Mouse (Mus musculus) ES-E14 (cell line): ENCODE measurements around the gene Syt12. TPM values are rescaled to one million over a fixed set of nuclear protein-coding genes. Genes with fewer than 3 reads are reported as not detected.
A peak's percentile ranks its signal among the peaks of the same experiment; 100 is the strongest.

Source experiments
- DNase-seq: peaks from one replicate; pipeline ENCODE4 v3.0.0-alpha.2; 2013; ENCODE audit warnings: low read depth, low spot score
- H3K27ac ChIP-seq: 2 replicates; pipeline ENCODE4 v1.5.1; 2012; ENCODE audit warnings: low read depth, mild to moderate bottlenecking, low read length, moderate library complexity, mixed read lengths; ENCODE audit not compliant: poor library complexity, insufficient read depth, severe bottlenecking
- H3K36me3 ChIP-seq: 2 replicates; pipeline ENCODE4 v1.6.1; 2012; ENCODE audit warnings: mild to moderate bottlenecking, low read length, moderate library complexity, mixed read lengths; ENCODE audit not compliant: control insufficient read depth, poor library complexity, insufficient read depth, severe bottlenecking
- H3K4me1 ChIP-seq, 2 experiments: fragments of 150-350 bp in 1 of 2; sonication (generic) in 1 of 2; 2 replicates each; pipeline ENCODE4 v1.6.1; 2012; ENCODE audit warnings: low read length in 2 of 2, mild to moderate bottlenecking in 1 of 2, mixed read lengths in 1 of 2; ENCODE audit not compliant: control insufficient read depth in 2 of 2, insufficient read depth in 2 of 2, poor library complexity in 1 of 2
- H3K4me3 ChIP-seq, 2 experiments: fragments of 150-350 bp in 1 of 2; sonication (generic) in 1 of 2; 2 replicates each; pipeline ENCODE4 v1.5.1; 2012; ENCODE audit warnings: low read length in 2 of 2, low read depth in 1 of 2, mild to moderate bottlenecking in 1 of 2, mixed read lengths in 1 of 2; ENCODE audit not compliant: insufficient read depth in 1 of 2, poor library complexity in 1 of 2, severe bottlenecking in 1 of 2
- H3K9ac ChIP-seq: 2 replicates; pipeline ENCODE4 v1.6.1; 2012; ENCODE audit warnings: low read depth, mild to moderate bottlenecking, low read length, mixed read lengths; ENCODE audit not compliant: poor library complexity, insufficient read depth, severe bottlenecking
- H3K9me3 ChIP-seq: fragments of 150-350 bp; sonication (generic); 2 replicates; pipeline ENCODE4 v1.6.1; 2012; ENCODE audit warnings: low read depth, mild to moderate bottlenecking, low read length; ENCODE audit not compliant: control insufficient read depth, insufficient read depth
- CHD2 ChIP-seq: IDR thresholded peaks from 2 replicates; pipeline ENCODE4 v1.6.1; 2014; ENCODE audit warnings: mild to moderate bottlenecking, low read depth, low read length, inconsistent platforms
- HCFC1 ChIP-seq: IDR thresholded peaks from 2 replicates; pipeline ENCODE4 v1.6.1; 2012; ENCODE audit warnings: low read length, inconsistent platforms, borderline replicate concordance; ENCODE audit not compliant: insufficient read depth
- MAFK ChIP-seq: IDR thresholded peaks from 2 replicates; pipeline ENCODE4 v1.6.1; 2014; ENCODE audit warnings: mild to moderate bottlenecking, low read depth, low read length, inconsistent platforms; ENCODE audit not compliant: insufficient read depth
- ZC3H11A ChIP-seq: IDR thresholded peaks from 2 replicates; pipeline ENCODE4 v1.6.1; 2012; ENCODE audit warnings: low read depth, mild to moderate bottlenecking, inconsistent platforms, low read length, borderline replicate concordance
- ZNF384 ChIP-seq: IDR thresholded peaks from 2 replicates; pipeline ENCODE4 v1.6.1; 2012; ENCODE audit warnings: low read depth, low read length, inconsistent platforms
- in situ Hi-C, 2 experiments: fragments of 600-800 bp; cut with MboI; formaldehyde crosslinking; loops; one replicate each; pipeline ENCODE4 v1.15.1; 2025; ENCODE audit warnings: low sequenced_read_pairs in 2 of 2, inconsistent platforms in 1 of 2; ENCODE audit not compliant: unreplicated experiment in 2 of 2
- total RNA-seq: library from RNA; depleted of rRNA; stranded (reverse); fragments of 300-350 nt; gene quantifications from 2 replicates; pipeline ENCODE4 v1.2.3, GENCODE M21; 2012

Syt12 gene
- total RNA-seq, 1 experiment = 0.58 TPM

- Histone ChIP-seq H3K36me3 (peaks cover 4% of the 10 kb centered on the region; the same call in 1 of the 2 replicates), H3K9me3 (no peaks in the 10 kb centered on the region), H3K4me1 (peaks cover 2 to 11% of the 10 kb centered on the region in 2 experiments; a peak in 2 of 4 replicates), H3K4me3 (no peak overlapping the region), H3K27ac (no peak overlapping the region), H3K9ac (no peak overlapping the region)
- no peak for DNase-seq
- TF ChIP-seq MAFK (no peak), CHD2 (no peak)
- in situ Hi-C loops = no loop called here
Measured at GRCm38 (mm10) chr19:4436254-4436653, 41.0 kb downstream of the Syt12 start.

GRCm38 (mm10) chr19:4434999-4435398, 42.2 kb downstream of the Syt12 start:
- in situ Hi-C loops = no loop called here

GRCm38 (mm10) chr19:4433756-4434155, 43.5 kb downstream of the Syt12 start:
- TF ChIP-seq MAFK (no peak), HCFC1 (no peak), ZC3H11A (no peak), ZNF384 (no peak), CHD2 (no peak)
- Histone ChIP-seq H3K4me1 (peaks cover 0 to 5% of the 10 kb centered on the region in 2 experiments; a peak in 1 of 4 replicates), H3K9ac (no peak overlapping the region), H3K4me3 (no peak overlapping the region), H3K9me3 (no peaks in the 10 kb centered on the region), H3K36me3 (peaks cover 4% of the 10 kb centered on the region; the same call in 1 of the 2 replicates), H3K27ac (no peak overlapping the region)
- no peak for DNase-seq
- in situ Hi-C loops = no loop called here

More at GRCm38 (mm10) chr19:4434999-4435398, 42.2 kb downstream of the Syt12 start:
- no peak overlapping the region for H3K4me3 ChIP-seq
- no peak overlapping the region for H3K27ac ChIP-seq
- H3K36me3 ChIP-seq = peaks cover 4% of the 10 kb centered on the region; the same call in 1 of the 2 replicates
- no peak for DNase-seq
- no peak overlapping the region for H3K9ac ChIP-seq
- peaks cover 0 to 5% of the 10 kb centered on the region in 2 experiments; a peak in 2 of 4 replicates for H3K4me1 ChIP-seq
- no peak for TF ChIP-seq CHD2
- no peak for TF ChIP-seq HCFC1
- TF ChIP-seq ZNF384 = no peak
- no peak for TF ChIP-seq MAFK
- TF ChIP-seq ZC3H11A = no peak
- no peaks in the 10 kb centered on the region for H3K9me3 ChIP-seq

- no peak for TF ChIP-seq ZC3H11A
- TF ChIP-seq ZNF384 = no peak
- no peak for TF ChIP-seq MAFK
- TF ChIP-seq CHD2 = no peak
- TF ChIP-seq HCFC1 = no peak
- Histone ChIP-seq H3K4me1 (peaks cover 0 to 3% of the 10 kb centered on the region in 2 experiments; a peak in 2 of 4 replicates), H3K27ac (no peak overlapping the region), H3K4me3 (no peak overlapping the region), H3K9me3 (no peaks in the 10 kb centered on the region), H3K9ac (no peak overlapping the region), H3K36me3 (peaks cover 4% of the 10 kb centered on the region; the same call in 1 of the 2 replicates)
- no peak for DNase-seq
- in situ Hi-C loops = no loop called here
Measured at GRCm38 (mm10) chr19:4430091-4430620, 47.1 kb downstream of the Syt12 start.

- TF ChIP-seq MAFK (no peak), CHD2 (no peak), HCFC1 (no peak), ZNF384 (no peak), ZC3H11A (no peak)
- Histone ChIP-seq H3K27ac (no peak overlapping the region), H3K4me3 (peak overlapping the region; percentile 47 to 60), H3K9me3 (no peaks in the 10 kb centered on the region), H3K36me3 (peaks cover 4% of the 10 kb centered on the region; the same call in 1 of the 2 replicates), H3K4me1 (peaks cover 3% of the 10 kb centered on the region in 2 experiments; a peak in 2 of 4 replicates), H3K9ac (peak overlapping the region; percentile 61; the same call in 1 of the 2 replicates)
- DNase-seq = peak; percentile 71
- in situ Hi-C loops = no loop called here
Measured at GRCm38 (mm10) chr19:4425610-4426366, 51.5 kb downstream of the Syt12 start.
